Mouse (Mus musculus): ENCODE results near the gene A930009A15Rik. TPM values are rescaled to one million over a fixed set of nuclear protein-coding genes. Genes with fewer than 3 reads are reported as not detected.

A930009A15Rik gene
- polyA plus RNA-seq, 1 experiment: 7.1 TPM

GRCm38 (mm10) chr10:115585491-115586245, 15.9 kb downstream of the A930009A15Rik start:
- under 1% methylated on average over 21 of the region's 21 CpGs for WGBS
- Histone ChIP-seq H3K27ac (ENCODE audit: control insufficient read depth, insufficient read depth, low read depth, low read length, poor library complexity) (no peak overlapping the region), H3K4me3 (replicated peaks; ENCODE audit: control insufficient read depth, low read depth, low read length) (no peak overlapping the region), H3K4me1 (ENCODE audit: control insufficient read depth, insufficient read depth, low read length) (no peaks in the 10 kb centered on the region)
- TF ChIP-seq CTCF (IDR thresholded peaks at IDR 0.05; ENCODE audit: control insufficient read depth, insufficient read depth, low read length) (no peak), POLR2A (IDR thresholded peaks at IDR 0.05; ENCODE audit: borderline replicate concordance, control insufficient read depth, low read depth, low read length) (no peak)

GRCm38 (mm10) chr10:115586246-115587231, 16.8 kb downstream of the A930009A15Rik start:
- TF ChIP-seq POLR2A (IDR thresholded peaks at IDR 0.05; ENCODE audit: borderline replicate concordance, control insufficient read depth, low read depth, low read length): no peak
- no peak for TF ChIP-seq CTCF (IDR thresholded peaks at IDR 0.05; ENCODE audit: control insufficient read depth, insufficient read depth, low read length)
- H3K4me3 ChIP-seq (replicated peaks; ENCODE audit: control insufficient read depth, low read depth, low read length): no peak overlapping the region
- H3K27ac ChIP-seq (ENCODE audit: control insufficient read depth, insufficient read depth, low read depth, low read length, poor library complexity): no peak overlapping the region
- WGBS: under 1% methylated on average over 41 of the region's 41 CpGs
- H3K4me1 ChIP-seq (ENCODE audit: control insufficient read depth, insufficient read depth, low read length): no peaks in the 10 kb centered on the region

GRCm38 (mm10) chr10:115587301-115587969, 17.6 kb downstream of the A930009A15Rik start, which contains the start of gene Lgr5:
Lgr5 (minus strand) TSS chr10:115587780.
- 1% methylated on average over 47 of the region's 47 CpGs for WGBS
- H3K4me1 ChIP-seq (ENCODE audit: control insufficient read depth, insufficient read depth, low read length): no peaks in the 10 kb centered on the region
- H3K4me3 ChIP-seq (replicated peaks; ENCODE audit: control insufficient read depth, low read depth, low read length): no peak within 1 kb of the TSS
- no peak within 1 kb of the TSS; the same call in 1 of the 2 replicates for H3K27ac ChIP-seq (ENCODE audit: control insufficient read depth, insufficient read depth, low read depth, low read length, poor library complexity)
- TF ChIP-seq POLR2A (IDR thresholded peaks at IDR 0.05; ENCODE audit: borderline replicate concordance, control insufficient read depth, low read depth, low read length) (no peak), CTCF (IDR thresholded peaks at IDR 0.05; ENCODE audit: control insufficient read depth, insufficient read depth, low read length) (no peak)

- H3K4me3 ChIP-seq (replicated peaks; ENCODE audit: control insufficient read depth, low read depth, low read length): no peak overlapping the region
- WGBS: 6% methylated on average over 7 of the region's 7 CpGs
Measured at GRCm38 (mm10) chr10:115587979-115588378, 18.2 kb downstream of the A930009A15Rik start.

GRCm38 (mm10) chr10:115593221-115593620, 23.4 kb downstream of the A930009A15Rik start:
- TF ChIP-seq POLR2A (IDR thresholded peaks at IDR 0.05; ENCODE audit: borderline replicate concordance, control insufficient read depth, low read depth, low read length): no peak
- TF ChIP-seq CTCF (IDR thresholded peaks at IDR 0.05; ENCODE audit: control insufficient read depth, insufficient read depth, low read length): no peak
- WGBS: 84% methylated on average over 11 of the region's 11 CpGs
- H3K4me3 ChIP-seq (replicated peaks; ENCODE audit: control insufficient read depth, low read depth, low read length): no peak overlapping the region
- no peaks in the 10 kb centered on the region for H3K4me1 ChIP-seq (ENCODE audit: control insufficient read depth, insufficient read depth, low read length)
- no peak overlapping the region for H3K27ac ChIP-seq (ENCODE audit: control insufficient read depth, insufficient read depth, low read depth, low read length, poor library complexity)

More at GRCm38 (mm10) chr10:115587979-115588378, 18.2 kb downstream of the A930009A15Rik start:
- no peaks in the 10 kb centered on the region for H3K4me1 ChIP-seq (ENCODE audit: control insufficient read depth, insufficient read depth, low read length)
- no peak overlapping the region for H3K27ac ChIP-seq (ENCODE audit: control insufficient read depth, insufficient read depth, low read depth, low read length, poor library complexity)
- TF ChIP-seq POLR2A (IDR thresholded peaks at IDR 0.05; ENCODE audit: borderline replicate concordance, control insufficient read depth, low read depth, low read length) (no peak), CTCF (IDR thresholded peaks at IDR 0.05; ENCODE audit: control insufficient read depth, insufficient read depth, low read length) (no peak)

- Histone ChIP-seq H3K27ac (ENCODE audit: control insufficient read depth, insufficient read depth, low read depth, low read length, poor library complexity) (no peak overlapping the region), H3K4me3 (replicated peaks; ENCODE audit: control insufficient read depth, low read depth, low read length) (no peak overlapping the region), H3K4me1 (ENCODE audit: control insufficient read depth, insufficient read depth, low read length) (no peaks in the 10 kb centered on the region)
- 75% methylated on average over 6 of the region's 6 CpGs for WGBS
- TF ChIP-seq POLR2A (IDR thresholded peaks at IDR 0.05; ENCODE audit: borderline replicate concordance, control insufficient read depth, low read depth, low read length) (no peak), CTCF (IDR thresholded peaks at IDR 0.05; ENCODE audit: control insufficient read depth, insufficient read depth, low read length) (no peak)
Measured at GRCm38 (mm10) chr10:115593651-115594050, 23.9 kb downstream of the A930009A15Rik start.

GRCm38 (mm10) chr10:115595748-115596147, 26.0 kb downstream of the A930009A15Rik start:
- WGBS: 82% methylated on average over 1 of the region's 1 CpGs
- TF ChIP-seq CTCF (IDR thresholded peaks at IDR 0.05; ENCODE audit: control insufficient read depth, insufficient read depth, low read length) (no peak), POLR2A (IDR thresholded peaks at IDR 0.05; ENCODE audit: borderline replicate concordance, control insufficient read depth, low read depth, low read length) (no peak)
- Histone ChIP-seq H3K27ac (ENCODE audit: control insufficient read depth, insufficient read depth, low read depth, low read length, poor library complexity) (no peak overlapping the region), H3K4me3 (replicated peaks; ENCODE audit: control insufficient read depth, low read depth, low read length) (no peak overlapping the region), H3K4me1 (ENCODE audit: control insufficient read depth, insufficient read depth, low read length) (no peaks in the 10 kb centered on the region)
